ENCODE assay signal across 8 mouse cellular contexts in genomic region chr4:135573251-135573808, GRCm38 (mm10). TPM values are rescaled to one million over a fixed set of nuclear protein-coding genes. Genes with fewer than 3 reads are reported as not detected.
DNase-seq lines count a peak whose midpoint lies in the region; ATAC-seq and TF ChIP-seq lines count a peak whose summit lies in the region.

Gene Grhl3, minus strand, starts transcription at chr4:135573630.

- DNase-seq in layer of hippocampus, adult 2 months (ENCODE audit: low spot score in 2 of 2): peak in 1 of 2 experiments; percentile 8
- DNase-seq in layer of hippocampus, adult 9-10 months (ENCODE audit: low spot score): no peak
- DNase-seq in embryo, embryonic 11 days: peak; percentile 61
- peak; percentile 54 for DNase-seq in hindbrain, embryonic 11.5 days (ENCODE audit: low spot score)
- DNase-seq in left cerebral cortex, postnatal 36 days (ENCODE audit: low spot score in 2 of 2): peak; percentile 34 to 39
- DNase-seq in midbrain, embryonic 10.5 days (ENCODE audit: low spot score): peak; percentile 48
- DNase-seq in adipocyte (ENCODE audit: low spot score): no peak

- H3K4me3 ChIP-seq in layer of hippocampus, adult 2 months: peak within 1 kb of the TSS; percentile 48
- peak within 1 kb of the TSS; percentile 17 for H3K4me3 ChIP-seq in hindbrain, embryonic 11.5 days (ENCODE audit: low read depth, low read length)
- peak within 1 kb of the TSS; percentile 55 for H3K4me3 ChIP-seq in midbrain, embryonic 10.5 days
- H3K4me3 ChIP-seq in testis, adult 2 months (ENCODE audit: control insufficient read depth, low read depth, low read length): peak within 1 kb of the TSS; percentile 37

- peak within 1 kb of the TSS; percentile 47 for H3K4me2 ChIP-seq in hindbrain, embryonic 11.5 days (replicated peaks; ENCODE audit: low read depth, low read length)

- TF ChIP-seq CTCF in layer of hippocampus, adult 2 months (conservative IDR thresholded peaks at IDR 0.05): peak; percentile 23; the same call in 1 of the 2 replicates
- TF ChIP-seq CTCF in testis, adult 2 months (IDR thresholded peaks at IDR 0.05; ENCODE audit: control insufficient read depth, insufficient read depth, insufficient replicate concordance, low read depth, low read length): no peak

- no peaks in the 10 kb centered on the region for H3K9me3 ChIP-seq in hindbrain, embryonic 11.5 days (ENCODE audit: control insufficient read depth, low read length)
- H3K9me3 ChIP-seq in midbrain, embryonic 10.5 days (replicated peaks): no peaks in the 10 kb centered on the region

- intact Hi-C loops in left cerebral cortex, postnatal 36 days (cut with DNase I): loop anchor here (5.0 kb wide), 2 partner anchors 41 to 94 kb away; no protein-coding TSS in a partner anchor

- WGBS in hindbrain, embryonic 11.5 days: under 1% methylated on average over 31 of the region's 31 CpGs
- WGBS in midbrain, embryonic 10.5 days: under 1% methylated on average over 31 of the region's 31 CpGs

- H3K27ac ChIP-seq in layer of hippocampus, adult 2 months: no peak within 1 kb of the TSS
- H3K27ac ChIP-seq in hindbrain, embryonic 11.5 days (ENCODE audit: low read depth, low read length): no peak within 1 kb of the TSS
- no peak within 1 kb of the TSS for H3K27ac ChIP-seq in midbrain, embryonic 10.5 days (replicated peaks)
- H3K27ac ChIP-seq in testis, adult 2 months (ENCODE audit: control insufficient read depth, insufficient read depth, low read depth, low read length): no peak within 1 kb of the TSS

- H3K27me3 ChIP-seq in hindbrain, embryonic 11.5 days (ENCODE audit: control insufficient read depth, insufficient read depth, low read length): peaks cover 50% of the 10 kb centered on the region
- peaks cover 84% of the 10 kb centered on the region for H3K27me3 ChIP-seq in midbrain, embryonic 10.5 days (ENCODE audit: low read depth, poor library complexity, severe bottlenecking)
- no peaks in the 10 kb centered on the region for H3K27me3 ChIP-seq in testis, adult 2 months (ENCODE audit: control insufficient read depth, insufficient read depth, low read length)

- peaks cover 4% of the 10 kb centered on the region; the same call in 1 of the 2 replicates for H3K4me1 ChIP-seq in hindbrain, embryonic 11.5 days (replicated peaks; ENCODE audit: control insufficient read depth, insufficient read depth, low read length)
- H3K4me1 ChIP-seq in midbrain, embryonic 10.5 days: peaks cover 54% of the 10 kb centered on the region
- H3K4me1 ChIP-seq in testis, adult 2 months (ENCODE audit: control insufficient read depth, insufficient read depth, low read length): peaks cover 18% of the 10 kb centered on the region

- no peak within 1 kb of the TSS for H3K9ac ChIP-seq in hindbrain, embryonic 11.5 days (ENCODE audit: low read depth, low read length)

- H3K36me3 ChIP-seq in hindbrain, embryonic 11.5 days (ENCODE audit: control insufficient read depth, insufficient read depth, low read length): no peaks in the 10 kb centered on the region
- no peaks in the 10 kb centered on the region for H3K36me3 ChIP-seq in midbrain, embryonic 10.5 days
- no peaks in the 10 kb centered on the region for H3K36me3 ChIP-seq in testis, adult 2 months (ENCODE audit: control insufficient read depth, insufficient read depth, low read length)

- ATAC-seq in hindbrain, embryonic 11.5 days (ENCODE audit: low FRiP score): no peak

- TF ChIP-seq POLR2A in testis, adult 2 months (IDR thresholded peaks at IDR 0.05; ENCODE audit: control insufficient read depth, low read depth, low read length): no peak

RNA-seq across cellular contexts. Expression of gene Grhl3, which starts in this region (rescaled TPM):
- total RNA-seq in layer of hippocampus, adult 2 months (2021): under 1 TPM; 0.56 to 0.97 TPM
- polyA plus RNA-seq in hindbrain, embryonic 11.5 days (2014; fragmentation: Nextera tagmentation; extraction: Ambion mirVana): 3.7 and 4.4 TPM in 2 replicates
- 1 to 10 TPM; 1.2 to 1.6 TPM for total RNA-seq in left cerebral cortex, postnatal 36 days (2021)
- polyA plus RNA-seq in midbrain, embryonic 10.5 days (2016; fragmentation: Nextera tagmentation; extraction: Ambion mirVana): 1.3 and 2.5 TPM in 2 replicates
- polyA plus RNA-seq in testis, adult 2 months (2012; rRNA removed): 0.64 and 0.69 TPM in 2 replicates

Comparison
In these comparisons a context has a peak if more than half of its experiments do, and no peak if none do; other contexts are left out.
1. DNase-seq: peak in embryo, embryonic 11 days (single experiment), hindbrain, embryonic 11.5 days (single experiment), left cerebral cortex, postnatal 36 days (2 of 2) and midbrain, embryonic 10.5 days (single experiment); none in layer of hippocampus, adult 9-10 months (single experiment) and adipocyte (single experiment).
2. Peak in every context shown above with its lines, with median percentiles within 50 percentile points of each other: H3K4me3 ChIP-seq.